Mouse (Mus musculus): ENCODE data around the gene Adar. TPM values are rescaled to one million over a fixed set of nuclear protein-coding genes. Genes with fewer than 3 reads are reported as not detected.
A peak's percentile ranks its signal among the peaks of the same experiment; 100 is the strongest.

Gene Adar
- polyA plus RNA-seq, 1 experiment from 2014 or later, result 16.6 TPM

GRCm38 (mm10) chr3:89696152-89696821, 18.5 kb upstream of the Adar start:
- H3K9me3 ChIP-seq (ENCODE audit: control insufficient read depth, low read length), result no peaks in the 10 kb centered on the region; the same call in 1 of the 2 replicates
- no peak overlapping the region for H3K27ac ChIP-seq (ENCODE audit: low read depth, low read length)
- H3K36me3 ChIP-seq (ENCODE audit: control insufficient read depth, insufficient read depth, low read length), result no peaks in the 10 kb centered on the region
- WGBS, result 74% methylated on average over 12 of the region's 12 CpGs
- H3K4me2 ChIP-seq, result no peak overlapping the region
- ATAC-seq (ENCODE audit: low FRiP score), result no peak
- H3K4me3 ChIP-seq (ENCODE audit: low read depth, low read length), result no peak overlapping the region
- no peak overlapping the region for H3K9ac ChIP-seq (ENCODE audit: low read length)
- DNase-seq (ENCODE audit: low spot score, missing footprints), result no peak
- no peaks in the 10 kb centered on the region for H3K4me1 ChIP-seq (ENCODE audit: control insufficient read depth, insufficient read depth, low read length)
- no peaks in the 10 kb centered on the region for H3K27me3 ChIP-seq (ENCODE audit: control insufficient read depth, insufficient read depth, low read length)

- Histone ChIP-seq H3K27me3 (ENCODE audit: control insufficient read depth, insufficient read depth, low read length) (no peaks in the 10 kb centered on the region), H3K4me1 (ENCODE audit: control insufficient read depth, insufficient read depth, low read length) (no peaks in the 10 kb centered on the region), H3K27ac (ENCODE audit: low read depth, low read length) (no peak overlapping the region), H3K36me3 (ENCODE audit: control insufficient read depth, insufficient read depth, low read length) (no peaks in the 10 kb centered on the region), H3K9ac (ENCODE audit: low read length) (no peak overlapping the region), H3K4me3 (ENCODE audit: low read depth, low read length) (no peak overlapping the region), H3K4me2 (no peak overlapping the region), H3K9me3 (ENCODE audit: control insufficient read depth, low read length) (no peaks in the 10 kb centered on the region)
- 93% methylated on average over 1 of the region's 1 CpGs for WGBS
- ATAC-seq (ENCODE audit: low FRiP score) (no peak), DNase-seq (ENCODE audit: low spot score, missing footprints) (no peak)
These were observed 15.9 kb upstream of the Adar start for GRCm38 (mm10) chr3:89698958-89699357.

- DNase-seq (ENCODE audit: low spot score, missing footprints) (no peak), ATAC-seq (ENCODE audit: low FRiP score) (no peak)
- Histone ChIP-seq H3K9ac (ENCODE audit: low read length) (no peak overlapping the region), H3K9me3 (ENCODE audit: control insufficient read depth, low read length) (no peaks in the 10 kb centered on the region), H3K4me3 (ENCODE audit: low read depth, low read length) (no peak overlapping the region), H3K36me3 (ENCODE audit: control insufficient read depth, insufficient read depth, low read length) (no peaks in the 10 kb centered on the region), H3K4me1 (ENCODE audit: control insufficient read depth, insufficient read depth, low read length) (no peaks in the 10 kb centered on the region), H3K27me3 (ENCODE audit: control insufficient read depth, insufficient read depth, low read length) (no peaks in the 10 kb centered on the region), H3K27ac (ENCODE audit: low read depth, low read length) (no peak overlapping the region), H3K4me2 (no peak overlapping the region)
- 85% methylated on average over 11 of the region's 11 CpGs for WGBS
These were observed 14.4 kb upstream of the Adar start for GRCm38 (mm10) chr3:89700461-89700860.

GRCm38 (mm10) chr3:89703596-89703995, 11.2 kb upstream of the Adar start:
- DNase-seq (ENCODE audit: low spot score, missing footprints) (no peak), ATAC-seq (ENCODE audit: low FRiP score) (no peak)
- Histone ChIP-seq H3K27me3 (ENCODE audit: control insufficient read depth, insufficient read depth, low read length) (no peaks in the 10 kb centered on the region), H3K36me3 (ENCODE audit: control insufficient read depth, insufficient read depth, low read length) (no peaks in the 10 kb centered on the region), H3K9me3 (ENCODE audit: control insufficient read depth, low read length) (no peaks in the 10 kb centered on the region), H3K4me2 (no peak overlapping the region), H3K4me3 (ENCODE audit: low read depth, low read length) (no peak overlapping the region), H3K27ac (ENCODE audit: low read depth, low read length) (no peak overlapping the region), H3K9ac (ENCODE audit: low read length) (no peak overlapping the region), H3K4me1 (ENCODE audit: control insufficient read depth, insufficient read depth, low read length) (no peaks in the 10 kb centered on the region)
- 46% methylated on average over 3 of the region's 3 CpGs for WGBS

- H3K4me3 ChIP-seq (ENCODE audit: low read depth, low read length), result no peak overlapping the region
- no peak for DNase-seq (ENCODE audit: low spot score, missing footprints)
- no peaks in the 10 kb centered on the region for H3K27me3 ChIP-seq (ENCODE audit: control insufficient read depth, insufficient read depth, low read length)
- no peak for ATAC-seq (ENCODE audit: low FRiP score)
- no peak overlapping the region for H3K4me2 ChIP-seq
- no peak overlapping the region for H3K9ac ChIP-seq (ENCODE audit: low read length)
- no peaks in the 10 kb centered on the region for H3K36me3 ChIP-seq (ENCODE audit: control insufficient read depth, insufficient read depth, low read length)
- WGBS, result 86% methylated on average over 6 of the region's 6 CpGs
- no peaks in the 10 kb centered on the region for H3K9me3 ChIP-seq (ENCODE audit: control insufficient read depth, low read length)
- H3K4me1 ChIP-seq (ENCODE audit: control insufficient read depth, insufficient read depth, low read length), result no peaks in the 10 kb centered on the region
- no peak overlapping the region for H3K27ac ChIP-seq (ENCODE audit: low read depth, low read length)
These were observed 10.8 kb upstream of the Adar start for GRCm38 (mm10) chr3:89704064-89704463.

- ATAC-seq (ENCODE audit: low FRiP score), result peak; percentile 80
These were observed 565 bp downstream of the Adar start for GRCm38 (mm10) chr3:89715207-89715966.

GRCm38 (mm10) chr3:89715967-89716256, 1.1 kb downstream of the Adar start:
- WGBS, result 72% methylated on average over 6 of the region's 6 CpGs
- Histone ChIP-seq H3K4me2 (peak overlapping the region; percentile 90), H3K4me1 (ENCODE audit: control insufficient read depth, insufficient read depth, low read length) (peaks cover 6% of the 10 kb centered on the region), H3K9ac (ENCODE audit: low read length) (peak overlapping the region; percentile 93), H3K9me3 (ENCODE audit: control insufficient read depth, low read length) (no peaks in the 10 kb centered on the region), H3K4me3 (ENCODE audit: low read depth, low read length) (peak overlapping the region; percentile 69), H3K27me3 (ENCODE audit: control insufficient read depth, insufficient read depth, low read length) (no peaks in the 10 kb centered on the region), H3K36me3 (ENCODE audit: control insufficient read depth, insufficient read depth, low read length) (no peaks in the 10 kb centered on the region), H3K27ac (ENCODE audit: low read depth, low read length) (no peak overlapping the region)
- no peak for DNase-seq (ENCODE audit: low spot score, missing footprints)
- ATAC-seq (ENCODE audit: low FRiP score), result no peak

More at GRCm38 (mm10) chr3:89715207-89715966, 565 bp downstream of the Adar start:
- Histone ChIP-seq H3K4me3 (ENCODE audit: low read depth, low read length) (peak overlapping the region; percentile 69), H3K36me3 (ENCODE audit: control insufficient read depth, insufficient read depth, low read length) (no peaks in the 10 kb centered on the region), H3K27me3 (ENCODE audit: control insufficient read depth, insufficient read depth, low read length) (no peaks in the 10 kb centered on the region), H3K27ac (ENCODE audit: low read depth, low read length) (peak overlapping the region; percentile 10; the same call in 1 of the 2 replicates), H3K4me2 (peak overlapping the region; percentile 90), H3K4me1 (ENCODE audit: control insufficient read depth, insufficient read depth, low read length) (peaks cover 6% of the 10 kb centered on the region), H3K9ac (ENCODE audit: low read length) (peak overlapping the region; percentile 93), H3K9me3 (ENCODE audit: control insufficient read depth, low read length) (no peaks in the 10 kb centered on the region)
- 2% methylated on average over 58 of the region's 59 CpGs for WGBS
- DNase-seq (ENCODE audit: low spot score, missing footprints), result peak; percentile 94

GRCm38 (mm10) chr3:89722032-89722431, 7.2 kb downstream of the Adar start:
- H3K4me3 ChIP-seq (ENCODE audit: low read depth, low read length), result no peak overlapping the region
- no peak overlapping the region for H3K27ac ChIP-seq (ENCODE audit: low read depth, low read length)
- H3K9me3 ChIP-seq (ENCODE audit: control insufficient read depth, low read length), result no peaks in the 10 kb centered on the region
- DNase-seq (ENCODE audit: low spot score, missing footprints) (no peak), ATAC-seq (ENCODE audit: low FRiP score) (no peak)
- H3K4me1 ChIP-seq (ENCODE audit: control insufficient read depth, insufficient read depth, low read length), result no peaks in the 10 kb centered on the region
- no peaks in the 10 kb centered on the region for H3K27me3 ChIP-seq (ENCODE audit: control insufficient read depth, insufficient read depth, low read length)
- H3K36me3 ChIP-seq (ENCODE audit: control insufficient read depth, insufficient read depth, low read length), result no peaks in the 10 kb centered on the region
- no peak overlapping the region for H3K9ac ChIP-seq (ENCODE audit: low read length)
- no peak overlapping the region for H3K4me2 ChIP-seq

GRCm38 (mm10) chr3:89723400-89724084, 8.7 kb downstream of the Adar start:
- no peak for ATAC-seq (ENCODE audit: low FRiP score)
- 84% methylated on average over 7 of the region's 7 CpGs for WGBS
- H3K4me2 ChIP-seq, result no peak overlapping the region
- H3K27ac ChIP-seq (ENCODE audit: low read depth, low read length), result no peak overlapping the region
- H3K4me1 ChIP-seq (ENCODE audit: control insufficient read depth, insufficient read depth, low read length), result no peaks in the 10 kb centered on the region
- H3K36me3 ChIP-seq (ENCODE audit: control insufficient read depth, insufficient read depth, low read length), result no peaks in the 10 kb centered on the region
- H3K9ac ChIP-seq (ENCODE audit: low read length), result no peak overlapping the region
- H3K27me3 ChIP-seq (ENCODE audit: control insufficient read depth, insufficient read depth, low read length), result no peaks in the 10 kb centered on the region
- H3K4me3 ChIP-seq (ENCODE audit: low read depth, low read length), result no peak overlapping the region
- no peaks in the 10 kb centered on the region for H3K9me3 ChIP-seq (ENCODE audit: control insufficient read depth, low read length)
- DNase-seq (ENCODE audit: low spot score, missing footprints), result no peak

Data from midbrain, embryonic 11.5 days (tissue).